Mouse (Mus musculus) kidney, adult 2 months (tissue): Measurements from ENCODE around the gene Tm4sf19.

Experiments
- CTCF ChIP-seq: fragments of 200-500 bp; conservative IDR thresholded peaks from 2 replicates; pipeline ENCODE4 v1.5.1; 2011; ENCODE audit warnings: low read depth, mild to moderate bottlenecking, control low read depth, low read length, moderate library complexity, mixed read lengths; ENCODE audit not compliant: insufficient read depth, insufficient read length
- POLR2A ChIP-seq: fragments of 200-500 bp; IDR thresholded peaks from one replicate; pipeline ENCODE4 v1.6.1; 2011; ENCODE audit warnings: low read depth, low read length, control low read depth

DNA sequence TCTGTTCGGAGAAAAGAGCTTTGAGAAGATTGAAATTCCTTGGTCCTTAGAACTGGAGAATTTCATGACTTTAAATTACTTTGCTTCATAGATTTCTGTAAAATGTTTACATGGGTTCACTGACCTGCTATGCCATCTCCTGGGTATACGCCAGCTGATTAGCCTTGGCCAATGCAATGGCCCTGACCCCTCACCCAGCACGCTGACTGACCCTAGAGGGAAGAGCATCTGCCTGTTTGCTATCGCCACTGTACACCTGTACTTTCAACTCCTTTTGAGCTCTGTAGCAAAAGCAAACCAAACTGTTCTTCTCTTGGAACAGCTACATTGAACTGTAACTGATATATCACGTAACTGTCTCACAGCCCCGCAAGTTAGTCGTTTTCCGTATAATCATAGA lies 52.8 kb downstream of the Tm4sf19 start:
- no peak for TF ChIP-seq CTCF
- TF ChIP-seq POLR2A = no peak
